Mouse (Mus musculus): ENCODE data around the gene Slc22a8. TPM values are rescaled to one million over a fixed set of nuclear protein-coding genes. Genes with fewer than 3 reads are reported as not detected.

The Slc22a8 gene
- polyA plus RNA-seq, 1 experiment = not detected

- no peak overlapping the region for H3K27ac ChIP-seq (ENCODE audit: insufficient read depth, low read length)
- H3K4me1 ChIP-seq (ENCODE audit: control insufficient read depth, insufficient read depth, low read length) = no peaks in the 10 kb centered on the region; the same call in 1 of the 2 replicates
- H3K4me3 ChIP-seq (ENCODE audit: insufficient read depth, low read length) = no peak overlapping the region
- TF ChIP-seq POLR2A (IDR thresholded peaks at IDR 0.05; ENCODE audit: low read depth, low read length) = no peak
- no peak for TF ChIP-seq CTCF (IDR thresholded peaks at IDR 0.05; ENCODE audit: borderline replicate concordance, insufficient read depth, low read length)
These were observed 18.6 kb upstream of the Slc22a8 start for GRCm38 (mm10) chr19:8572485-8572884.

- Histone ChIP-seq H3K4me1 (ENCODE audit: control insufficient read depth, insufficient read depth, low read length) (no peaks in the 10 kb centered on the region), H3K27ac (ENCODE audit: insufficient read depth, low read length) (no peak overlapping the region), H3K4me3 (ENCODE audit: insufficient read depth, low read length) (no peak overlapping the region)
- TF ChIP-seq POLR2A (IDR thresholded peaks at IDR 0.05; ENCODE audit: low read depth, low read length) (no peak), CTCF (IDR thresholded peaks at IDR 0.05; ENCODE audit: borderline replicate concordance, insufficient read depth, low read length) (no peak)
These were observed 13.6 kb upstream of the Slc22a8 start for GRCm38 (mm10) chr19:8577432-8577831.

- H3K27ac ChIP-seq (ENCODE audit: insufficient read depth, low read length) = no peak overlapping the region
- 0 out of 2 replicates have a peak overlapping the region, but pooled peaks have one; percentile 3 for H3K4me3 ChIP-seq (ENCODE audit: insufficient read depth, low read length)
- peak; percentile 94 for TF ChIP-seq CTCF (IDR thresholded peaks at IDR 0.05; ENCODE audit: borderline replicate concordance, insufficient read depth, low read length)
- no peak for TF ChIP-seq POLR2A (IDR thresholded peaks at IDR 0.05; ENCODE audit: low read depth, low read length)
- H3K4me1 ChIP-seq (ENCODE audit: control insufficient read depth, insufficient read depth, low read length) = no peaks in the 10 kb centered on the region
These were observed 12.6 kb upstream of the Slc22a8 start for GRCm38 (mm10) chr19:8578293-8578969.

DNA sequence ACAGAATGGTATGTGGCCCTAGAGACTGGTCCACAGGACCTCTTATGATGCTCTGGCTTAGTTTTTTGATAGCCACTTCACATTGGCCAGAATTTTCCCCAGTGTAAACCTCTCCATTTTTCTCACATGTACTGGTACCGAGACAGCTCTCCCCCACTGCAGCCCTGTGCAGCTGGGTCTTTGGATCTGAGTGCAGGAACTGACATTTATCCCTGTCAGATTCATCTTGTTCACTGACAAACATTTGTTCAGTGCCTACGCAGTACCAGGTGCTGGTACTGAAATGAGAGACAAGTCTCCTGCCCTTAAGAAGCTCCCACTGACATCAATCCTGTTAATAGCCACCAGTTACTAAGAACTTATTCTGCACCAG, 12.1 kb upstream of the Slc22a8 start:
- Histone ChIP-seq H3K27ac (ENCODE audit: insufficient read depth, low read length) (no peak overlapping the region), H3K4me3 (ENCODE audit: insufficient read depth, low read length) (no peak overlapping the region), H3K4me1 (ENCODE audit: control insufficient read depth, insufficient read depth, low read length) (no peaks in the 10 kb centered on the region)
- TF ChIP-seq CTCF (IDR thresholded peaks at IDR 0.05; ENCODE audit: borderline replicate concordance, insufficient read depth, low read length) (no peak), POLR2A (IDR thresholded peaks at IDR 0.05; ENCODE audit: low read depth, low read length) (no peak)

GRCm38 (mm10) chr19:8585298-8585697, 5.8 kb upstream of the Slc22a8 start:
- TF ChIP-seq CTCF (IDR thresholded peaks at IDR 0.05; ENCODE audit: borderline replicate concordance, insufficient read depth, low read length) (no peak), POLR2A (IDR thresholded peaks at IDR 0.05; ENCODE audit: low read depth, low read length) (no peak)
- Histone ChIP-seq H3K4me3 (ENCODE audit: insufficient read depth, low read length) (no peak overlapping the region), H3K4me1 (ENCODE audit: control insufficient read depth, insufficient read depth, low read length) (no peaks in the 10 kb centered on the region), H3K27ac (ENCODE audit: insufficient read depth, low read length) (no peak overlapping the region)

DNA sequence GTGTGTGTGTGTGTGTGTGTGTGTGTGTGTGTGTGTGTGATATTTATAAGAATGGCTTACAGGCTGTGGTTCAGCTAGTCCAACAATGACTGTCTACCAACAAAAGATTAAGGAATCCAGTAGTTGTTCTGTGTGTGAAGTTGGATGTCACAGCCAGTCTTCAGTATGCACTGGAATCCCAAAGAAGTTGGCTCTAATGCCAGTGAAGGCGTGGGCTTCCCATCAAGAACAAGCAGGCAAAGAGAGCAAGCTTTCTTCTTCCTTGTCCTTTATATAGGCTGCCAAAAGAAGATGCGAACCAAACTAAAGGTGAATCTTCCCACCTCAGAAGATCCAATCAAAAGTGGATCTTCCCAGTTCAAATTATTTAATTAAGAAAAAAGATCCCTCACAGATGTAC, 5.2 kb upstream of the Slc22a8 start:
- no peak for TF ChIP-seq CTCF (IDR thresholded peaks at IDR 0.05; ENCODE audit: borderline replicate concordance, insufficient read depth, low read length)
- no peak for TF ChIP-seq POLR2A (IDR thresholded peaks at IDR 0.05; ENCODE audit: low read depth, low read length)
- Histone ChIP-seq H3K4me3 (ENCODE audit: insufficient read depth, low read length) (no peak overlapping the region), H3K4me1 (ENCODE audit: control insufficient read depth, insufficient read depth, low read length) (no peaks in the 10 kb centered on the region), H3K27ac (ENCODE audit: insufficient read depth, low read length) (no peak overlapping the region)

DNA sequence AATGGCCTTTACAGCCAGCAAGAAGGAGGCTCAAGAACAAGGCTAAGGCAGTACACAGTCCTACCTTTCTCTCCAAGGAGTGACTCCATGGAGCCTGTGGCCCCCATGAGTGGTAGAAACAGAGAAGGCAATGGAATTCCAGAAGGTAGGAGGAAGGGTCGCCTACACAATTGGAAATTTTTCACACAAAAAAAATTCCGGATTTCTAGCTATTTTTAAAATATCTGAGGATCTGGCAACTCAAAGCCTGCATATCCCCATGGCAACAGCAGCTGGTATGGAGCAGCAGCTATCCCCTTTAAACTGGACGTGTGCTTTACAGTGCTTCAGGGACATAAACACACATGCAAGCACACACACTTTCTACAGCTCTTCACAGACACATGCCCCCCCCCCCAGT, 4.7 kb upstream of the Slc22a8 start:
- no peaks in the 10 kb centered on the region for H3K4me1 ChIP-seq (ENCODE audit: control insufficient read depth, insufficient read depth, low read length)
- no peak overlapping the region for H3K4me3 ChIP-seq (ENCODE audit: insufficient read depth, low read length)
- TF ChIP-seq POLR2A (IDR thresholded peaks at IDR 0.05; ENCODE audit: low read depth, low read length) = no peak
- no peak for TF ChIP-seq CTCF (IDR thresholded peaks at IDR 0.05; ENCODE audit: borderline replicate concordance, insufficient read depth, low read length)
- no peak overlapping the region for H3K27ac ChIP-seq (ENCODE audit: insufficient read depth, low read length)

- no peaks in the 10 kb centered on the region for H3K4me1 ChIP-seq (ENCODE audit: control insufficient read depth, insufficient read depth, low read length)
- no peak for TF ChIP-seq CTCF (IDR thresholded peaks at IDR 0.05; ENCODE audit: borderline replicate concordance, insufficient read depth, low read length)
- no peak for TF ChIP-seq POLR2A (IDR thresholded peaks at IDR 0.05; ENCODE audit: low read depth, low read length)
- no peak overlapping the region for H3K27ac ChIP-seq (ENCODE audit: insufficient read depth, low read length)
- H3K4me3 ChIP-seq (ENCODE audit: insufficient read depth, low read length) = no peak overlapping the region
These were observed 3.7 kb upstream of the Slc22a8 start for GRCm38 (mm10) chr19:8587315-8587714.

DNA sequence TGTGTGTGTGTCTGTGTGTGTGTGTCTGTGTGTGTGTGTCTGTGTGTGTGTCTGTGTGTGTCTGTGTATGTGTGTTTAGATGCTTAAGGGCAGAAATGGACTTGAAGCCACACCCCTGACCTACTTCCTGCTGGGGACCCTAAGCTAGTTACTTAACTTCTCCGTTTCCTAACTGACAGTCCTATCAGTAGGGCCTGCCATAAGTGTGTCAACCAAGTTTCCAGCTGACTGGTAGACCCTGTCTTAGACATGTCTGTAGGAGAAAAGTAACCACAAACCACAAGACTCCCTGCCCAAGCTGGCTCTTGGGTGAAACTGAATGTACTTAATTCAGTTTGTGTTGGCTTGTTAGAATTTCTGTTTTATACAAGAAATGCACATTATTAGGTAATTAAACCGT, 1.1 kb downstream of the Slc22a8 start:
- Histone ChIP-seq H3K4me1 (ENCODE audit: control insufficient read depth, insufficient read depth, low read length) (no peaks in the 10 kb centered on the region), H3K27ac (ENCODE audit: insufficient read depth, low read length) (no peak overlapping the region), H3K4me3 (ENCODE audit: insufficient read depth, low read length) (no peak overlapping the region)
- TF ChIP-seq POLR2A (IDR thresholded peaks at IDR 0.05; ENCODE audit: low read depth, low read length) = no peak
- TF ChIP-seq CTCF (IDR thresholded peaks at IDR 0.05; ENCODE audit: borderline replicate concordance, insufficient read depth, low read length) = no peak

GRCm38 (mm10) chr19:8592873-8593408, 1.9 kb downstream of the Slc22a8 start:
- H3K4me1 ChIP-seq (ENCODE audit: control insufficient read depth, insufficient read depth, low read length) = no peaks in the 10 kb centered on the region
- no peak overlapping the region for H3K27ac ChIP-seq (ENCODE audit: insufficient read depth, low read length)
- H3K4me3 ChIP-seq (ENCODE audit: insufficient read depth, low read length) = no peak overlapping the region
- no peak for TF ChIP-seq POLR2A (IDR thresholded peaks at IDR 0.05; ENCODE audit: low read depth, low read length)
- TF ChIP-seq CTCF (IDR thresholded peaks at IDR 0.05; ENCODE audit: borderline replicate concordance, insufficient read depth, low read length) = no peak

Data from embryonic fibroblast, embryonic 13.5 days (primary cell).